Mouse (Mus musculus): ENCODE measurements around the gene Cd28.
"Not testable (repeated sequence)": the region's sequence is repeated elsewhere in the genome, so short reads cannot be mapped to it uniquely, and the experiment has no call there.

Gene Cd28

GRCm38 (mm10) chr1:60799795-60800345, 83.3 kb downstream of the Cd28 start:
- no peak for DNase-seq (ENCODE audit: low read depth, low spot score)

GRCm38 (mm10) chr1:60801210-60801671, 84.6 kb downstream of the Cd28 start:
- no peak for DNase-seq (ENCODE audit: low read depth, low spot score)

- DNase-seq (ENCODE audit: low read depth, low spot score), result no peak
These were observed 86.7 kb downstream of the Cd28 start for GRCm38 (mm10) chr1:60803128-60803824.

GRCm38 (mm10) chr1:60803825-60804696, 87.5 kb downstream of the Cd28 start:
- DNase-seq (ENCODE audit: low read depth, low spot score), result no peak

GRCm38 (mm10) chr1:60805178-60805577, 88.6 kb downstream of the Cd28 start:
- DNase-seq (ENCODE audit: low read depth, low spot score), result no peak

GRCm38 (mm10) chr1:60807748-60808147, 91.1 kb downstream of the Cd28 start:
- DNase-seq (ENCODE audit: low read depth, low spot score), result no peak

- DNase-seq (ENCODE audit: low read depth, low spot score), result no peak
These were observed 91.9 kb downstream of the Cd28 start for GRCm38 (mm10) chr1:60808466-60808865.

- DNase-seq (ENCODE audit: low read depth, low spot score), result no peak
These were observed 92.6 kb downstream of the Cd28 start for GRCm38 (mm10) chr1:60809166-60809565.

- DNase-seq (ENCODE audit: low read depth, low spot score), result no peak
These were observed 94.2 kb downstream of the Cd28 start for GRCm38 (mm10) chr1:60810821-60811220.

- no peak for DNase-seq (ENCODE audit: low read depth, low spot score)
These were observed 95.4 kb downstream of the Cd28 start for GRCm38 (mm10) chr1:60811998-60812397.

GRCm38 (mm10) chr1:60813411-60813810, 96.8 kb downstream of the Cd28 start:
- DNase-seq (ENCODE audit: low read depth, low spot score), result no peak

- DNase-seq (ENCODE audit: low read depth, low spot score), result no peak
These were observed 99.3 kb downstream of the Cd28 start for GRCm38 (mm10) chr1:60815912-60816311.

GRCm38 (mm10) chr1:60818491-60818890, 101.9 kb downstream of the Cd28 start:
- DNase-seq (ENCODE audit: low read depth, low spot score), result not testable (repeated sequence)

- no peak for DNase-seq (ENCODE audit: low read depth, low spot score)
These were observed 103.4 kb downstream of the Cd28 start for GRCm38 (mm10) chr1:60819993-60820392.

GRCm38 (mm10) chr1:60820981-60821380, 104.4 kb downstream of the Cd28 start:
- DNase-seq (ENCODE audit: low read depth, low spot score), result no peak

- DNase-seq (ENCODE audit: low read depth, low spot score), result no peak
These were observed 105.0 kb downstream of the Cd28 start for GRCm38 (mm10) chr1:60821590-60821989.
